Mouse (Mus musculus) layer of hippocampus, postnatal 10 days (tissue): ENCODE data around the gene Bank1. TPM values are rescaled to one million over a fixed set of nuclear protein-coding genes. Genes with fewer than 3 reads are reported as not detected.

Source experiments
- DNase-seq, 2 experiments: peaks; one replicate each; pipeline ENCODE4 v3.0.0; 2021; ENCODE audit warnings: low spot score in 2 of 2
- total RNA-seq, 2 experiments: library from RNA; stranded (reverse); gene quantifications; 2 replicates each; pipeline ENCODE4 v1.2.3; 2021

Bank1 gene
- total RNA-seq, 2 experiments from 2014 or later: 1.0 to 1.3 TPM

- DNase-seq: no peak
These were observed 315.2 kb downstream of the Bank1 start for GRCm38 (mm10) chr3:136010616-136011015.

- peak; percentile 18 to 55 for DNase-seq
These were observed 318.0 kb downstream of the Bank1 start for GRCm38 (mm10) chr3:136007846-136008245.

- DNase-seq: peak in 1 of 2 experiments; percentile 8
These were observed 318.6 kb downstream of the Bank1 start for GRCm38 (mm10) chr3:136007081-136007828.
